Mouse (Mus musculus) cerebellum, postnatal 4 days (tissue): ENCODE measurements around the gene Rbm15b.

Experiments
- DNase-seq, 2 experiments: peaks; one replicate each; pipeline ENCODE4 v3.0.0; 2022; ENCODE audit warnings: low spot score in 2 of 2, mixed read lengths in 1 of 2

The Rbm15b gene

GRCm38 (mm10) chr9:106886828-106887702 is at the start of gene Rbm15b:
Gene Rbm15b (minus strand): TSS chr9:106887428.
- peak; percentile 94 to 99 for DNase-seq

GRCm38 (mm10) chr9:106934998-106935397 is 47.8 kb upstream of the Rbm15b start:
- DNase-seq = no peak

GRCm38 (mm10) chr9:106914878-106915277 is 27.6 kb upstream of the Rbm15b start:
- DNase-seq = no peak

- DNase-seq = no peak
Observed at GRCm38 (mm10) chr9:106913759-106914158, 26.5 kb upstream of the Rbm15b start.

- no peak for DNase-seq
Observed at GRCm38 (mm10) chr9:106911624-106912023, 24.4 kb upstream of the Rbm15b start.

- no peak for DNase-seq
Observed at GRCm38 (mm10) chr9:106908715-106909114, 21.5 kb upstream of the Rbm15b start.

- DNase-seq = no peak
Observed at GRCm38 (mm10) chr9:106908174-106908573, 20.9 kb upstream of the Rbm15b start.

GRCm38 (mm10) chr9:106906597-106906996 is 19.4 kb upstream of the Rbm15b start:
- DNase-seq = no peak

GRCm38 (mm10) chr9:106903791-106904134 is 16.5 kb upstream of the Rbm15b start:
- no peak for DNase-seq

- no peak for DNase-seq
Observed at GRCm38 (mm10) chr9:106903099-106903790, 16.0 kb upstream of the Rbm15b start.

- DNase-seq = no peak
Observed at GRCm38 (mm10) chr9:106901596-106901995, 14.4 kb upstream of the Rbm15b start.

GRCm38 (mm10) chr9:106898901-106899300 is 11.7 kb upstream of the Rbm15b start:
- no peak for DNase-seq

GRCm38 (mm10) chr9:106893327-106893726 is 6.1 kb upstream of the Rbm15b start:
- no peak for DNase-seq

GRCm38 (mm10) chr9:106892552-106892875 is 5.3 kb upstream of the Rbm15b start:
- no peak for DNase-seq

GRCm38 (mm10) chr9:106891829-106892551 is 4.8 kb upstream of the Rbm15b start, which contains the start of gene Manf:
Gene Manf (minus strand): TSS chr9:106891979.
- peak; percentile 85 to 94 for DNase-seq

- DNase-seq = no peak
Observed at GRCm38 (mm10) chr9:106891341-106891741, 4.1 kb upstream of the Rbm15b start.

- DNase-seq = no peak
Observed at GRCm38 (mm10) chr9:106890496-106891240, 3.4 kb upstream of the Rbm15b start.

GRCm38 (mm10) chr9:106889321-106889720 is 2.1 kb upstream of the Rbm15b start:
- no peak for DNase-seq

GRCm38 (mm10) chr9:106888346-106888745 is 1.1 kb upstream of the Rbm15b start:
- DNase-seq = no peak

- peak in 1 of 2 experiments; percentile 52 for DNase-seq
Observed at GRCm38 (mm10) chr9:106885901-106886731, 1.1 kb downstream of the Rbm15b start.
